Mouse (Mus musculus) hindbrain, embryonic 14.5 days (tissue): ENCODE measurements around the gene Kcna2. TPM values are rescaled to one million over a fixed set of nuclear protein-coding genes. Genes with fewer than 3 reads are reported as not detected.
A peak's percentile ranks its signal among the peaks of the same experiment; 100 is the strongest.

Experiments used
- ATAC-seq: fragments of 200-750 bp; cut with Nextera tagmentation; 2 replicates; pipeline ENCODE4 v1.8.0; 2017; ENCODE audit warnings: moderate number of reproducible peaks, mild to moderate bottlenecking, moderate TSS enrichment, moderate library complexity; ENCODE audit not compliant: low FRiP score
- DNase-seq: peaks from one replicate; pipeline ENCODE4 v3.0.0-alpha.2; 2015; ENCODE audit warnings: low spot score
- H3K27ac ChIP-seq: fragments of 300-500 bp; sonication (generic); 2 replicates; pipeline ENCODE4 v1.5.1; 2014; ENCODE audit warnings: mild to moderate bottlenecking, moderate library complexity
- H3K27me3 ChIP-seq: fragments of 300-500 bp; sonication (generic); 2 replicates; pipeline ENCODE4 v1.6.1; 2014; ENCODE audit warnings: mild to moderate bottlenecking, low read length, mixed read lengths; ENCODE audit not compliant: control insufficient read depth, insufficient read depth
- H3K36me3 ChIP-seq: fragments of 300-500 bp; sonication (generic); replicated peaks from 2 replicates; pipeline ENCODE4 v1.6.1; 2014; ENCODE audit not compliant: control insufficient read depth, insufficient read depth
- H3K4me1 ChIP-seq: fragments of 300-500 bp; sonication (generic); replicated peaks from 2 replicates; pipeline ENCODE4 v1.6.1; 2014; ENCODE audit warnings: antibody characterized with exemption, low read length, mixed read lengths; ENCODE audit not compliant: control insufficient read depth, insufficient read depth
- H3K4me2 ChIP-seq: fragments of 300-500 bp; sonication (generic); replicated peaks from 2 replicates; pipeline ENCODE4 v1.6.1; 2014; ENCODE audit warnings: mild to moderate bottlenecking, moderate library complexity
- H3K4me3 ChIP-seq: fragments of 300-500 bp; sonication (generic); replicated peaks from 2 replicates; pipeline ENCODE4 v1.5.1; 2014; ENCODE audit warnings: mild to moderate bottlenecking, low read length
- H3K9ac ChIP-seq: fragments of 300-500 bp; sonication (generic); 2 replicates; pipeline ENCODE4 v1.6.1; 2014
- H3K9me3 ChIP-seq: fragments of 300-500 bp; sonication (generic); 2 replicates; pipeline ENCODE4 v1.6.1; 2016; ENCODE audit warnings: low read length; ENCODE audit not compliant: control insufficient read depth
- WGBS: fragments of 180-500 bp; shearing (Covaris S2); extraction: QIAGEN DNeasy Blood & Tissue Kit; methylation state at CpG from one replicate; pipeline ENCODE4 v1.1.7; 2014; 5-methylcytosine and 5-hydroxymethylcytosine counted together
- polyA plus RNA-seq: library from polyadenylated mRNA; unstranded; fragments of >200 nt; fragmentation: Nextera tagmentation; extraction: Ambion mirVana; gene quantifications from 2 replicates; pipeline ENCODE4 v1.2.1, GENCODE M21; 2014

Kcna2 gene
- polyA plus RNA-seq, 1 experiment from 2014 or later = 1.9 TPM

- H3K27ac ChIP-seq = no peak overlapping the region
- H3K9ac ChIP-seq = no peak overlapping the region
- DNase-seq = no peak
- no peaks in the 10 kb centered on the region for H3K9me3 ChIP-seq
- no peak overlapping the region for H3K4me2 ChIP-seq
- WGBS = 72% methylated on average over 6 of the region's 6 CpGs
- no peak for ATAC-seq
- no peaks in the 10 kb centered on the region; the same call in 1 of the 2 replicates for H3K4me1 ChIP-seq
- no peaks in the 10 kb centered on the region for H3K27me3 ChIP-seq
- no peak overlapping the region for H3K4me3 ChIP-seq
- no peaks in the 10 kb centered on the region for H3K36me3 ChIP-seq
Observed at GRCm38 (mm10) chr3:107131846-107132245, 30.9 kb downstream of the Kcna2 start.

GRCm38 (mm10) chr3:107132651-107133050, 31.7 kb downstream of the Kcna2 start:
- 53% methylated on average over 6 of the region's 6 CpGs for WGBS

GRCm38 (mm10) chr3:107134457-107134856, 33.5 kb downstream of the Kcna2 start:
- Histone ChIP-seq H3K27me3 (no peaks in the 10 kb centered on the region), H3K4me1 (no peaks in the 10 kb centered on the region; the same call in 1 of the 2 replicates), H3K9ac (no peak overlapping the region), H3K36me3 (no peaks in the 10 kb centered on the region), H3K27ac (no peak overlapping the region), H3K9me3 (no peaks in the 10 kb centered on the region), H3K4me3 (no peak overlapping the region), H3K4me2 (no peak overlapping the region)
- WGBS = 83% methylated on average over 3 of the region's 3 CpGs
- DNase-seq (no peak), ATAC-seq (no peak)

More at GRCm38 (mm10) chr3:107132651-107133050, 31.7 kb downstream of the Kcna2 start:
- DNase-seq (no peak), ATAC-seq (peak; percentile 47; the same call in 1 of the 2 replicates)
- H3K27ac ChIP-seq = no peak overlapping the region
- no peaks in the 10 kb centered on the region; the same call in 1 of the 2 replicates for H3K4me1 ChIP-seq
- H3K4me2 ChIP-seq = no peak overlapping the region
- H3K27me3 ChIP-seq = no peaks in the 10 kb centered on the region
- H3K4me3 ChIP-seq = no peak overlapping the region
- H3K9ac ChIP-seq = no peak overlapping the region
- no peaks in the 10 kb centered on the region for H3K36me3 ChIP-seq
- H3K9me3 ChIP-seq = no peaks in the 10 kb centered on the region

- no peak overlapping the region for H3K9ac ChIP-seq
- ATAC-seq (no peak), DNase-seq (no peak)
- H3K27ac ChIP-seq = no peak overlapping the region
- H3K9me3 ChIP-seq = no peaks in the 10 kb centered on the region
- H3K27me3 ChIP-seq = no peaks in the 10 kb centered on the region
- H3K4me3 ChIP-seq = no peak overlapping the region
- H3K36me3 ChIP-seq = no peaks in the 10 kb centered on the region
- 52% methylated on average over 7 of the region's 7 CpGs for WGBS
- H3K4me1 ChIP-seq = 0 out of 2 replicates have a peak, but pooled peaks cover 12% of the 10 kb centered on the region
- no peak overlapping the region for H3K4me2 ChIP-seq
Observed at GRCm38 (mm10) chr3:107147126-107147525, 46.2 kb downstream of the Kcna2 start.

- no peak for DNase-seq
- 62% methylated on average over 3 of the region's 3 CpGs for WGBS
- ATAC-seq = no peak
Observed at GRCm38 (mm10) chr3:107149006-107149405, 48.1 kb downstream of the Kcna2 start.

GRCm38 (mm10) chr3:107150469-107150868, 49.5 kb downstream of the Kcna2 start:
- peak; percentile 30 for DNase-seq
- H3K27ac ChIP-seq = peak overlapping the region; percentile 57; the same call in 1 of the 2 replicates

More at GRCm38 (mm10) chr3:107149006-107149405, 48.1 kb downstream of the Kcna2 start:
- H3K27ac ChIP-seq = no peak overlapping the region
- H3K4me2 ChIP-seq = no peak overlapping the region
- H3K9me3 ChIP-seq = no peaks in the 10 kb centered on the region
- 0 out of 2 replicates have a peak, but pooled peaks cover 12% of the 10 kb centered on the region for H3K4me1 ChIP-seq
- H3K4me3 ChIP-seq = no peak overlapping the region
- H3K9ac ChIP-seq = no peak overlapping the region
- H3K27me3 ChIP-seq = no peaks in the 10 kb centered on the region
- H3K36me3 ChIP-seq = no peaks in the 10 kb centered on the region

GRCm38 (mm10) chr3:107150872-107151540, 50.1 kb downstream of the Kcna2 start:
- DNase-seq = no peak
- peak overlapping the region; percentile 57 for H3K27ac ChIP-seq
- no peaks in the 10 kb centered on the region for H3K36me3 ChIP-seq
- H3K4me1 ChIP-seq = 0 out of 2 replicates have a peak, but pooled peaks cover 12% of the 10 kb centered on the region
- ATAC-seq = peak; percentile 77; the same call in 1 of the 2 replicates
- H3K4me2 ChIP-seq = no peak overlapping the region
- 26% methylated on average over 7 of the region's 7 CpGs for WGBS
- no peak overlapping the region for H3K4me3 ChIP-seq
- no peaks in the 10 kb centered on the region for H3K27me3 ChIP-seq
- H3K9me3 ChIP-seq = no peaks in the 10 kb centered on the region
- H3K9ac ChIP-seq = no peak overlapping the region

More at GRCm38 (mm10) chr3:107150469-107150868, 49.5 kb downstream of the Kcna2 start:
- Histone ChIP-seq H3K9me3 (no peaks in the 10 kb centered on the region), H3K4me1 (0 out of 2 replicates have a peak, but pooled peaks cover 12% of the 10 kb centered on the region), H3K4me3 (no peak overlapping the region), H3K9ac (no peak overlapping the region), H3K4me2 (no peak overlapping the region), H3K27me3 (no peaks in the 10 kb centered on the region), H3K36me3 (no peaks in the 10 kb centered on the region)
- peak; percentile 79 for ATAC-seq
- 48% methylated on average over 3 of the region's 3 CpGs for WGBS

GRCm38 (mm10) chr3:107153772-107154655, 53.1 kb downstream of the Kcna2 start:
- ATAC-seq = no peak
- H3K9me3 ChIP-seq = no peaks in the 10 kb centered on the region
- no peak for DNase-seq
- no peaks in the 10 kb centered on the region for H3K36me3 ChIP-seq
- no peak overlapping the region for H3K27ac ChIP-seq
- 88% methylated on average over 11 of the region's 11 CpGs for WGBS
- H3K4me2 ChIP-seq = no peak overlapping the region
- H3K4me1 ChIP-seq = 0 out of 2 replicates have a peak, but pooled peaks cover 12% of the 10 kb centered on the region
- H3K27me3 ChIP-seq = no peaks in the 10 kb centered on the region
- H3K9ac ChIP-seq = no peak overlapping the region
- no peak overlapping the region for H3K4me3 ChIP-seq

GRCm38 (mm10) chr3:107158856-107159255, 57.9 kb downstream of the Kcna2 start:
- WGBS = 68% methylated on average over 7 of the region's 7 CpGs
- Histone ChIP-seq H3K4me3 (no peak overlapping the region), H3K9ac (no peak overlapping the region), H3K27me3 (no peaks in the 10 kb centered on the region), H3K4me1 (0 out of 2 replicates have a peak, but pooled peaks cover 8% of the 10 kb centered on the region), H3K4me2 (no peak overlapping the region), H3K9me3 (no peaks in the 10 kb centered on the region), H3K27ac (no peak overlapping the region), H3K36me3 (no peaks in the 10 kb centered on the region)
- no peak for ATAC-seq
- DNase-seq = no peak
